Mouse (Mus musculus) liver, embryonic 14.5 days (tissue): Measurements from ENCODE around the gene Senp5.

Experiments used
- CTCF ChIP-seq: IDR thresholded peaks from 2 replicates; pipeline ENCODE4 v1.5.1; 2016; ENCODE audit warnings: antibody characterized with exemption, low read depth, control low read depth
- EP300 ChIP-seq: IDR thresholded peaks from 2 replicates; pipeline ENCODE4 v1.6.1; 2016; ENCODE audit warnings: antibody characterized with exemption, low read depth

- TF ChIP-seq CTCF: no peak
- TF ChIP-seq EP300: no peak
Measured at GRCm38 (mm10) chr16:31993195-31993594, 9.9 kb downstream of the Senp5 start.
